Mouse (Mus musculus) stomach, embryonic 14.5 days (tissue): ENCODE data around the gene Syk. TPM values are rescaled to one million over a fixed set of nuclear protein-coding genes. Genes with fewer than 3 reads are reported as not detected.

Source experiments
- ATAC-seq: fragments of 200-750 bp; cut with Nextera tagmentation; 2 replicates; pipeline ENCODE4 v1.8.0; 2017; ENCODE audit warnings: low read depth, moderate TSS enrichment; ENCODE audit not compliant: insufficient number of reproducible peaks, insufficient read depth, low FRiP score
- H3K27ac ChIP-seq: fragments of 300-500 bp; sonication (generic); 2 replicates; pipeline ENCODE4 v1.5.1; 2014; ENCODE audit warnings: mild to moderate bottlenecking, low read length, moderate library complexity, mixed read lengths
- H3K27me3 ChIP-seq: fragments of 300-500 bp; sonication (generic); 2 replicates; pipeline ENCODE4 v1.6.1; 2014; ENCODE audit warnings: low read length, control low read depth, mixed read lengths; ENCODE audit not compliant: control insufficient read depth, insufficient read depth
- H3K36me3 ChIP-seq: fragments of 300-500 bp; sonication (generic); 2 replicates; pipeline ENCODE4 v1.6.1; 2014; ENCODE audit warnings: mild to moderate bottlenecking, control low read depth, low read length, moderate library complexity, mixed read lengths; ENCODE audit not compliant: control insufficient read depth, insufficient read depth
- H3K4me1 ChIP-seq: fragments of 300-500 bp; sonication (generic); 2 replicates; pipeline ENCODE4 v1.6.1; 2014; ENCODE audit warnings: low read length, control low read depth, mixed read lengths; ENCODE audit not compliant: control insufficient read depth, insufficient read depth
- H3K4me2 ChIP-seq: fragments of 300-500 bp; sonication (generic); replicated peaks from 2 replicates; pipeline ENCODE4 v1.6.1; 2014; ENCODE audit warnings: low read depth, low read length, control low read depth
- H3K4me3 ChIP-seq: fragments of 300-500 bp; sonication (generic); 2 replicates; pipeline ENCODE4 v1.5.1; 2014; ENCODE audit warnings: low read depth, low read length, control low read depth
- H3K9ac ChIP-seq: fragments of 300-500 bp; sonication (generic); replicated peaks from 2 replicates; pipeline ENCODE4 v1.6.1; 2014; ENCODE audit warnings: low read depth, mild to moderate bottlenecking, control low read depth, low read length, moderate library complexity, mixed read lengths
- H3K9me3 ChIP-seq: fragments of 300-500 bp; sonication (generic); 2 replicates; pipeline ENCODE4 v1.6.1; 2016; ENCODE audit warnings: low read depth, low read length, control low read depth; ENCODE audit not compliant: control insufficient read depth
- whole genome bisulfite sequencing: fragments of 180-500 bp; shearing (Covaris S2); extraction: QIAGEN DNeasy Blood & Tissue Kit; methylation state at CpG from one replicate; pipeline ENCODE4 v1.1.7; 2014; 5-methylcytosine and 5-hydroxymethylcytosine counted together
- polyA plus RNA-seq: library from polyadenylated mRNA; unstranded; fragments of >200 nt; fragmentation: Nextera tagmentation; extraction: Ambion mirVana; gene quantifications from 2 replicates; pipeline ENCODE4 v1.2.1, GENCODE M21; 2014

Gene Syk
- polyA plus RNA-seq, 1 experiment from 2014 or later = 3.7 TPM

- Histone ChIP-seq H3K4me2 (no peak overlapping the region), H3K9me3 (no peaks in the 10 kb centered on the region), H3K9ac (no peak overlapping the region), H3K27me3 (no peaks in the 10 kb centered on the region), H3K36me3 (no peaks in the 10 kb centered on the region), H3K4me3 (no peak overlapping the region), H3K4me1 (no peaks in the 10 kb centered on the region), H3K27ac (no peak overlapping the region)
- WGBS = 38% methylated on average over 9 of the region's 9 CpGs
- no peak for ATAC-seq
Measured at GRCm38 (mm10) chr13:52654830-52655308, 71.9 kb downstream of the Syk start.

- no peaks in the 10 kb centered on the region for H3K4me1 ChIP-seq
- no peaks in the 10 kb centered on the region for H3K27me3 ChIP-seq
- no peak overlapping the region for H3K9ac ChIP-seq
- H3K4me3 ChIP-seq = no peak overlapping the region
- H3K27ac ChIP-seq = no peak overlapping the region
- no peaks in the 10 kb centered on the region for H3K36me3 ChIP-seq
- 84% methylated on average over 7 of the region's 7 CpGs for WGBS
- H3K9me3 ChIP-seq = no peaks in the 10 kb centered on the region
- 0 out of 2 replicates have a peak, but pooled peaks have one; percentile 10 for ATAC-seq
- no peak overlapping the region for H3K4me2 ChIP-seq
Measured at GRCm38 (mm10) chr13:52657966-52658365, 75.0 kb downstream of the Syk start.

- H3K9me3 ChIP-seq = no peaks in the 10 kb centered on the region
- H3K9ac ChIP-seq = no peak overlapping the region
- peak; percentile 61; the same call in 1 of the 2 replicates for ATAC-seq
- H3K4me1 ChIP-seq = no peaks in the 10 kb centered on the region
- H3K4me2 ChIP-seq = no peak overlapping the region
- 5% methylated on average over 8 of the region's 8 CpGs for WGBS
- no peak overlapping the region for H3K4me3 ChIP-seq
- H3K27me3 ChIP-seq = no peaks in the 10 kb centered on the region
- H3K27ac ChIP-seq = no peak overlapping the region
- H3K36me3 ChIP-seq = no peaks in the 10 kb centered on the region
Measured at GRCm38 (mm10) chr13:52658477-52658876, 75.5 kb downstream of the Syk start.

DNA sequence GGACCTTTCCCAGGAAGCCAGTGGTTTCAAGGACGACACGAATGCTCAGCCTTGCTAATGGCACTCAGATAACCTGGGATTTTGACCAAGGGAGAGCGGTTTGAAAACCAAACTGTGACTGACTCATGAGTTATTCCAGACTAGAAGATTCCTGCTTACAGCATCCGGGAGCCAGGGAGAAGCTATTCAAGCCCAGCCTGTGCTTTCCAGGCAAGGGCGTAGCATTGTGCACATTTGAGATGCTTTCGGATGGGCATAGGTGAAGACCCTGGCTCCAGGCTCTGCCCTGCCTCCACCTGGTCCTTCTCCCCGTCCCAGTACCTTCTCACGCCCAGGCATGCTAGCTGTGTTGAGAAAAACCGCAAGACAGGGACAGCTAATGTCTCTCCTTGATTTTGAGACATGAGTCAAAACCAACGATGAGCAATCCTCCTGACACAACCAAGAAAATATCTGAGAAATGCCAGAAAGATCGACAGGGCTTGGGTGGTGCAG lies 76.2 kb downstream of the Syk start:
- no peak overlapping the region for H3K4me2 ChIP-seq
- 79% methylated on average over 11 of the region's 11 CpGs for WGBS
- no peaks in the 10 kb centered on the region for H3K4me1 ChIP-seq
- H3K9me3 ChIP-seq = no peaks in the 10 kb centered on the region
- H3K27ac ChIP-seq = no peak overlapping the region
- ATAC-seq = no peak
- H3K36me3 ChIP-seq = no peaks in the 10 kb centered on the region
- no peaks in the 10 kb centered on the region for H3K27me3 ChIP-seq
- H3K4me3 ChIP-seq = no peak overlapping the region
- no peak overlapping the region for H3K9ac ChIP-seq

GRCm38 (mm10) chr13:52669889-52670288 lies 86.9 kb downstream of the Syk start:
- no peaks in the 10 kb centered on the region for H3K4me1 ChIP-seq
- H3K4me2 ChIP-seq = no peak overlapping the region
- ATAC-seq = no peak
- no peak overlapping the region for H3K4me3 ChIP-seq
- no peaks in the 10 kb centered on the region for H3K27me3 ChIP-seq
- H3K9ac ChIP-seq = no peak overlapping the region
- no peaks in the 10 kb centered on the region for H3K36me3 ChIP-seq
- peaks cover 4% of the 10 kb centered on the region; the same call in 1 of the 2 replicates for H3K9me3 ChIP-seq
- H3K27ac ChIP-seq = no peak overlapping the region
- WGBS = 58% methylated on average over 3 of the region's 3 CpGs

- Histone ChIP-seq H3K36me3 (no peaks in the 10 kb centered on the region), H3K27me3 (no peaks in the 10 kb centered on the region)
- 63% methylated on average over 4 of the region's 4 CpGs for WGBS
Measured at GRCm38 (mm10) chr13:52673272-52673671, 90.3 kb downstream of the Syk start.

DNA sequence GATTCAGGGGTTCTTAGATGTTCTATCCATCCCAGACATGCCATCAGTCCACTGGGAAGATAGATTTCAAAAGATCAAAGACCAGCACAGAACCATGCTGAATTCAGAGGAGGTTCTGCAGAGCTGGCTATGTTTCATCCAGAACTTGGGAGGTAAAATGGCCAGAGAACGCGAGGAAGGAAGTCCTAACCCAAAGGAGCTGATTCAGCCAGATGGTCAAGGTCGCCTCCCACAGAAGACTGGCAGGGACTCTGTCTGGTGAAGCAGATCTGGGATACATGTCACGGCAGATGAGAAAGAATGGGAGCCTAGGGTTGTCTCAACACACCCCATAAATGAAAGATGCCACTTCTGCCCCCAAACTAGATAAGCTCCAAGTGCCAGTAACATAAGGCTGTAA lies 90.9 kb downstream of the Syk start:
- Histone ChIP-seq H3K4me1 (no peaks in the 10 kb centered on the region), H3K4me2 (no peak overlapping the region), H3K9me3 (peaks cover 4% of the 10 kb centered on the region; the same call in 1 of the 2 replicates), H3K27me3 (no peaks in the 10 kb centered on the region), H3K27ac (no peak overlapping the region), H3K4me3 (no peak overlapping the region), H3K9ac (no peak overlapping the region), H3K36me3 (no peaks in the 10 kb centered on the region)
- ATAC-seq = no peak
- 70% methylated on average over 4 of the region's 4 CpGs for WGBS

More at GRCm38 (mm10) chr13:52673272-52673671, 90.3 kb downstream of the Syk start:
- Histone ChIP-seq H3K27ac (no peak overlapping the region), H3K9ac (no peak overlapping the region), H3K4me2 (no peak overlapping the region), H3K4me1 (no peaks in the 10 kb centered on the region), H3K9me3 (peaks cover 4% of the 10 kb centered on the region; the same call in 1 of the 2 replicates), H3K4me3 (no peak overlapping the region)
- ATAC-seq = no peak

GRCm38 (mm10) chr13:52674839-52675238 lies 91.9 kb downstream of the Syk start:
- no peaks in the 10 kb centered on the region for H3K4me1 ChIP-seq
- no peak overlapping the region for H3K4me3 ChIP-seq

More at GRCm38 (mm10) chr13:52674839-52675238, 91.9 kb downstream of the Syk start:
- Histone ChIP-seq H3K9ac (no peak overlapping the region), H3K27ac (no peak overlapping the region), H3K36me3 (no peaks in the 10 kb centered on the region), H3K4me2 (no peak overlapping the region), H3K9me3 (peaks cover 4% of the 10 kb centered on the region; the same call in 1 of the 2 replicates), H3K27me3 (no peaks in the 10 kb centered on the region)
- no peak for ATAC-seq
- WGBS = 37% methylated on average over 12 of the region's 12 CpGs
